Mouse (Mus musculus) lung, postnatal 10 days (tissue): ENCODE data around the gene Atg9b.
A peak's percentile ranks its signal among the peaks of the same experiment; 100 is the strongest.

Experiments
- DNase-seq: peaks from one replicate; pipeline ENCODE4 v3.0.0; 2021

Gene Atg9b

GRCm38 (mm10) chr5:24348128-24348527 is 43.8 kb downstream of the Atg9b start:
- peak; percentile 90 for DNase-seq

DNA sequence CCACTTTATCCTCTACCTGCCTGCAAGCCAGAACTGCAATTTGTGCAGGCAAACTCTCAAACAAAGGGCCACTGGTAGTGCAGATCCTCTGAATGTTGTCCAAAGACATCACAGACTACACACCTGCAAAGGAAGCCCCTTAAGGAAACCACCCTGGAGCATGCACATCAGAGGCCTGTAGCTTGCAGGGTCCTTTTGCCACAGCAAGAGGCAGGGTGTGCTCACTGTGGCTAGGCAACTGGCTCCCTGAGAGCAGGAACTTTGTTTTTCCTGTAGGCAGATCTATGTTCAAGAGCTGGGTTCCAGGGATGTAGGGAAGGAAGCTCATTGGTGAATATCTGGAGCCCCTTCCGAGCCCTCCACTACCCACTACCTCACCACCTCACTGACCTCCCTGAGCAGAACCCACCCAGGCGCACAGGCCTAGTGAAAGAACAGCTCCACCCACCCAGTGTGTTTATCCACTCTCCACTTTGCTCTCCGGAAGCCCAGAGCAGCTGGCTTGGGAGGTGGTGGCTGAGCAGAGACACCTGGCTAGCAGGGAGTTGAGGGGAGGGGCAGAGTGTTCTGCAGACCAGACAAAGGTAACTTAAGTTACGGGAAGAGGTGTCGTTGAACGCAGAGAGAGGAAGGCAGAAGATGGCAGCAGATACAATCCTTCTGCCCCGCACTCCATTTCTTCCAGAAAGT is 44.6 kb downstream of the Atg9b start:
- DNase-seq: peak; percentile 75

- no peak for DNase-seq
Measured at GRCm38 (mm10) chr5:24346313-24346712, 45.6 kb downstream of the Atg9b start.

DNA sequence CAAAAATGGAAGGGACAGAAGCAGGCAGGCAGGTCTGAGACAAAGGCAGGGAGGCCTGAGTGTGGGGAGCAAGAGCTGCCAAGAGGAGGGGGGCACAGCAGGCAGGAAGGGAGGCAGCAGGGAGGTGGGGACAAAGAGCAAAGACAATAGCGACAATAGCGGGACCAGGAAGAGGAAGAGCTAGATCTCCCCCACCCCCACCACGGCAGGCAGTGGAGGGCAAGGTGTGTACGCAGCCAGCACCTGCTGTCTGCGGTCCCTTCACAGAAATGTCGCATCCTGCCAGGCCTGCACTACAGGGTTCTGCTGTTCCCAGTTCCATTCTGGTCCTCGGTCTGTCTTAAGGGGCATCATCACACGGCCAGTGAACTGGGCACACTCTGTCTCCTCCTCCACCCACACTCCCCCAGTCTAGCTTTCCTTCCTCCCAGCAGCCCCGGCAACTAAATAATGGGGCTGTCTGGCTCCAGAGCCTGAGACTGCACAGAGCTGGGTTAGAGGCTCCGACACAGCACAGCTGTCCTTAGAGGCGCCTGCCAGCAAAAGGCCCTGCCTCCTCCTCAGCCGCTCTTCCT is 47.4 kb downstream of the Atg9b start:
- DNase-seq: peak; percentile 78

DNA sequence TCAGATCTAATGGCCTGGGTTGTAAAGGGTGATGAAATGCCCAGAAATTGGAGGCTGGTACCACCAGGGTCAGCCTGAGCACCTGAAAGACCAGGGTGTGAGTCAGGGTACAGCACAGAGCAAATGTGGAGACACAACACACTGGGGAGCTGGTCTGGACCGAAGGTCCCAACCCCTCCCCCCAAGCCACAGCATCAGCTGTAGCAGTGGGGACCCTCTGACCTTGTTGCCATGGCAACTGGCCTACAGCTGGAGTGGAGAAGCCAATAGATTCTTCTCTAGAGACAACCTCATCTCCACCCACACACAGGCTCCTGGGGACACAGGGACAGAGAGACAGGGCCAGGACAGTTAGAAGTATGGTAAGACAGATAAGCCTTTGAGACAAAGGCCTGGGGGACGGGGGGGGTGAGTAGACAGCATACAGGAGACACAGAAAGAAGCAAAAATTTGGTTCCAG is 47.9 kb downstream of the Atg9b start:
- peak; percentile 30 for DNase-seq

- DNase-seq: no peak
Measured at GRCm38 (mm10) chr5:24343379-24343778, 48.6 kb downstream of the Atg9b start.

DNA sequence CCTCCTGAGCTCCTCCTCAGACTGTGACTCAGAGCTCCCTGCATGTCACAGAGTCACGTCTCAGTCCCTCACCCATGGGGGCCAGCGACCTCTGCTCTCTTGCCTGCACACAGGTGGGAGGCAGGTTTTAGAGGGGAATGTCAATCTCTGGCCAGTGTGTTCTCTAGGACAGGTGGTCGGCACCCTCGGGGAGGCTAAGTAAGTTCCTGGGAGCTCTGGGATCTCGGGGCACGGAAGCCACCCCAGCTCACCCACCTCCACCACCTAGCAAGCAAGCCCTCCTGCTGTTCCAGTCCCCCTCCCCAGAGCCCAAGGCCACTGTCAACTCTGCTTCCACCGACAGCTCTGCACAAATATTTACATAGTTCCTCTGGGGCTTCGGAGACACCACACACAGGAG is 49.0 kb downstream of the Atg9b start:
- DNase-seq: no peak

DNA sequence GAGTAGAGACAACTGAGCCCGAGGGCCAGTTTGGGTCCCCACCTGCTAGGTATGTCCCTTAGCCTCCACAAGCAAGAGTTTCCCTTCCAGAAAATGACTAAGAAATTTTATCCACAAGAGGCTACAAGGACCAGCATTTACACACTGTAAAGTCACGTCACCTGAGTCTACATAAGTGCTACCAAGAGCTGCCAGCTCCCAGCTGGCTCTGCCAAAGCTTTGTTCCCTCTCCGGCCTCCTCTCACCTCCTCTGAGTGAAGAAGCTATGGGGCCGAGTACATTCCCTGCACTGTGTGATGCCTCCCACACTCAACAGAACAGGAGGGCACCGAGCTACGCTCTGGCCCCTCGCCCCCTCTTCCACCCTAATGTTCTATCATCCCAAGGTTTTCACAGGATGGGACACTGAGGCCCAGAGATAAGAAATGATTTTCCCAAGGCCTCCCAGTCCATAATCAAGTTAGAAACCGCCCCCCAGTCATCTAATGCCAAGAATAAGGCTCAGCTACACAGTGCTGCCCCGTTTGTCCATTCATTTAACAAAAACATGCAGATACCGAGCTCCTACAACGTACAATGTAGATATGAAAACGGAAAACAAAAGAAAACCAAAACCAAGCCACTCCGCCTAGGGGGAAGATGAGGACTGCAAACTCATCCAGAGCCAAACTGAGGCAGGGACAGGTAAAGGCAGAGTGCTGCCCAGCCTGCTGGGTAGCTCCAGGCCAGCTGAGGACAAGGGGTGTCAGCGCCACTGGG is 49.6 kb downstream of the Atg9b start:
- DNase-seq: no peak

- no peak for DNase-seq
Measured at GRCm38 (mm10) chr5:24337821-24338220, 54.1 kb downstream of the Atg9b start.

- peak; percentile 86 for DNase-seq
Measured at GRCm38 (mm10) chr5:24337366-24337765, 54.6 kb downstream of the Atg9b start.

- peak; percentile 81 for DNase-seq
Measured at GRCm38 (mm10) chr5:24335888-24336511, 55.9 kb downstream of the Atg9b start.

DNA sequence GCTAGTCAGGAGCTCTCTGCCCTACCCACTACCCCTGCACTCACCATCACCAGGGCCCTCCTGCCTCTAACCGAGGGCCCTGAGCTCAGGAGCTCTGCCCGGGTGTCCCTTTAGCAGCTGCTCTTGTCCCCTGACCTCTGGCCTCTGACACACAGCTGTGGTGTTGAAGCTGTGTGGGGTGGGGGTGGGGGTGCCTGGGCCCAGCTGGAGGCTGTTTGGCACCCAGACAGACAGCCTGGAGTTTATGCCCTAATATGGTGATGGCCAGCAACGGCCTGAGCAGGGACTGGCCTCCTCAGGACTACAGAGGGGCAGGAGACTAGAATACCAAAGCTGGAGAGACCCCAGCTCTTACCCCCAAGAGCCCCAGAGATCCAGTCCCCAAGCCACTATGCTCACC is 57.2 kb downstream of the Atg9b start:
- peak; percentile 72 for DNase-seq
